Mouse (Mus musculus) intestine, embryonic 16.5 days (tissue): ENCODE results near the gene Mast4. TPM values are rescaled to one million over a fixed set of nuclear protein-coding genes. Genes with fewer than 3 reads are reported as not detected.
A peak's percentile ranks its signal among the peaks of the same experiment; 100 is the strongest.

Experiments
- ATAC-seq: fragments of 200-750 bp; cut with Nextera tagmentation; 2 replicates; pipeline ENCODE4 v1.8.0; 2017; ENCODE audit warnings: moderate TSS enrichment, moderate library complexity
- H3K27ac ChIP-seq: fragments of 300-500 bp; sonication (generic); 2 replicates; pipeline ENCODE4 v1.5.1; 2014; ENCODE audit warnings: mild to moderate bottlenecking, low read length
- H3K27me3 ChIP-seq: fragments of 300-500 bp; sonication (generic); replicated peaks from 2 replicates; pipeline ENCODE4 v1.6.1; 2014; ENCODE audit warnings: low read length, control low read depth, mixed read lengths; ENCODE audit not compliant: control insufficient read depth, insufficient read depth
- H3K36me3 ChIP-seq: fragments of 300-500 bp; sonication (generic); 2 replicates; pipeline ENCODE4 v1.6.1; 2014; ENCODE audit warnings: low read length, control low read depth; ENCODE audit not compliant: control insufficient read depth, insufficient read depth
- H3K4me1 ChIP-seq: fragments of 300-500 bp; sonication (generic); 2 replicates; pipeline ENCODE4 v1.6.1; 2014; ENCODE audit warnings: low read length, control low read depth, mixed read lengths; ENCODE audit not compliant: control insufficient read depth, insufficient read depth
- H3K4me2 ChIP-seq: fragments of 300-500 bp; sonication (generic); 2 replicates; pipeline ENCODE4 v1.6.1; 2014; ENCODE audit warnings: low read depth, low read length, control low read depth
- H3K4me3 ChIP-seq: fragments of 300-500 bp; sonication (generic); 2 replicates; pipeline ENCODE4 v1.5.1; 2014; ENCODE audit warnings: mild to moderate bottlenecking, low read length
- H3K9ac ChIP-seq: fragments of 300-500 bp; sonication (generic); 2 replicates; pipeline ENCODE4 v1.6.1; 2014; ENCODE audit warnings: low read depth, low read length
- H3K9me3 ChIP-seq: fragments of 300-500 bp; sonication (generic); 2 replicates; pipeline ENCODE4 v1.6.1; 2016; ENCODE audit warnings: low read length, control low read depth; ENCODE audit not compliant: control insufficient read depth
- WGBS: fragments of 180-500 bp; shearing (Covaris S2); extraction: QIAGEN DNeasy Blood & Tissue Kit; methylation state at CpG from one replicate; pipeline ENCODE4 v1.1.7; 2014; 5-methylcytosine and 5-hydroxymethylcytosine counted together
- polyA plus RNA-seq: library from polyadenylated mRNA; unstranded; fragments of >200 nt; fragmentation: Nextera tagmentation; extraction: Ambion mirVana; gene quantifications from 2 replicates; pipeline ENCODE4 v1.2.1, GENCODE M21; 2015

The Mast4 gene
- polyA plus RNA-seq, 1 experiment from 2014 or later: 15.1 TPM

DNA sequence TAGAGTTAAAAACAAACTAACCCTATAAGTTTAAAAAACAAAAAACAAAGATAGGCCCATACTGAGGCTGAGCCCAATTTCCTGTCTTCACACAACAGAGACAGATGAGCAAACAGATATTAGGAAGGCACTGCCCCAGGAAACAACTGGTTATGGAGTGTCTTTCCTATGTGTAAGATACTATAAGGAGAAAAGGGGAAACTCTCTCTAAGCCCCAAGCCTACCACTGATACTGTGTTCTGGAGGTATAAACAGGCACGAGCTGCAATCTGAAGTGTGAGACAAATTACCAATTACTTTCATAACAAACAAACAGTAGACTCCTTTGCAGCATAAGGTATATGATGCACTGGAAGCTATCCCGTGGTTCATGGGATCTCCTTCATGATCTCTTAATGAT is 471.9 kb downstream of the Mast4 start:
- Histone ChIP-seq H3K9me3 (no peaks in the 10 kb centered on the region), H3K4me2 (no peak overlapping the region), H3K9ac (no peak overlapping the region), H3K36me3 (no peaks in the 10 kb centered on the region), H3K27ac (no peak overlapping the region), H3K4me3 (no peak overlapping the region), H3K27me3 (no peaks in the 10 kb centered on the region), H3K4me1 (peaks cover 17% of the 10 kb centered on the region)
- no peak for ATAC-seq
- whole genome bisulfite sequencing: 66% methylated on average over 2 of the region's 2 CpGs

DNA sequence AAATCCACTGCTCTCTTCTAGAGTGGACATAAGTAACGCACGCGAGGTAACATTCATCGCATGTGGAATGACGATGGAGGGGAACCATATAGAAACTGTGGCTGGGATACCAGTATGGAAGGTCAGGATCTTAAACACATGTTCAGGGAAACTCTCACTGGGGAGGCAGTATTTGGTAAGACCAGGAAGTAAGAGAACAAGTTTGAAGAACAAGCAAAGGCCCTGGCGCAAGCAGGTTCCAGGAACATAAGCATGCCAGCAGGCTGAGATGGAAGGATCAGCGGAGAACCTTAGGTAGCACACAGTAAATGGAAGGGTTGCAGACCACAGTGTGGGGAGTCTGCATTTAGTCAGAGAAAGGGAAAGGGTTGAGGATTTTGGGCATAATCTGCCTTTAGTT is 473.6 kb downstream of the Mast4 start:
- H3K4me1 ChIP-seq: peaks cover 13% of the 10 kb centered on the region
- no peaks in the 10 kb centered on the region for H3K36me3 ChIP-seq
- H3K9me3 ChIP-seq: no peaks in the 10 kb centered on the region
- H3K4me2 ChIP-seq: no peak overlapping the region
- no peak overlapping the region for H3K9ac ChIP-seq
- H3K27ac ChIP-seq: no peak overlapping the region
- 91% methylated on average over 7 of the region's 7 CpGs for WGBS
- H3K4me3 ChIP-seq: no peak overlapping the region
- no peaks in the 10 kb centered on the region for H3K27me3 ChIP-seq
- no peak for ATAC-seq

DNA sequence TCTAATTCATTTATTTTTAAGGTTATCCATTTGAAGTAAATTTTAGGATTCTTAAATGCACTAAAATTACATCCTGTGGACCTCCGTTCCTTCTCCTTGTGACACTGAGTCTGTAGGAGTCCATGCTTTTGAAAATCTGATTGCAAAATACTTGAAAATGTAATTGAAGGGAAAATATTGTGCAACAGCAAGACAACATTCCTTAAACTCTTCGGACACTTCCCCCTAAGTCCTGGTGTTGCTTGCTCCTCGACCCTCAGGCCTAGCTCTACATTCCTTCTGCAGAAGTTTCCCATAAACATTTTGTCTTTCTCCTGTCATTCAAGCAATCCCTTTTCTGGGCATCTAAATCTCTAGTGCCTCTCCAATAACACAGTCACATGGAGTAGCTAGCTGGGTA is 474.2 kb downstream of the Mast4 start:
- Histone ChIP-seq H3K4me2 (no peak overlapping the region), H3K36me3 (no peaks in the 10 kb centered on the region), H3K9ac (no peak overlapping the region), H3K27me3 (no peaks in the 10 kb centered on the region), H3K4me3 (no peak overlapping the region), H3K9me3 (no peaks in the 10 kb centered on the region), H3K27ac (no peak overlapping the region), H3K4me1 (peaks cover 10% of the 10 kb centered on the region)
- WGBS: 51% methylated on average over 3 of the region's 3 CpGs
- ATAC-seq: no peak

DNA sequence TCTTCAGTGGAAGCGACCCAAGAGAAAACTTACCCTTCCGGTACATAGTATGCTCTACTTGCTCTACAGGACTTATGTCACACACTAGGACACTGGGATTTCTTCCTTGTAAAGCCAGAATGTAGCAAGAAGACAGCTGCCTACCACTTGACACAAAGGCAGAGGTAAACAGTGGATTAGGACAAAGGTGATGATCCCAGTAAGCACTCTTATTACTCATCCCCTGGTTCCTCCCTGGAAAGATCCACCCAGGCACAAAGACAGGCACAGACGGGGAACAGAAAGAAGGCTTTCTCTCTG is 476.8 kb downstream of the Mast4 start:
- no peak overlapping the region for H3K4me2 ChIP-seq
- H3K9ac ChIP-seq: no peak overlapping the region
- WGBS: 57% methylated on average over 3 of the region's 3 CpGs
- H3K27ac ChIP-seq: no peak overlapping the region
- no peaks in the 10 kb centered on the region for H3K9me3 ChIP-seq
- no peaks in the 10 kb centered on the region for H3K36me3 ChIP-seq
- peaks cover 8% of the 10 kb centered on the region for H3K4me1 ChIP-seq
- 0 out of 2 replicates have a peak, but pooled peaks have one; percentile 19 for ATAC-seq
- no peak overlapping the region for H3K4me3 ChIP-seq
- H3K27me3 ChIP-seq: no peaks in the 10 kb centered on the region

DNA sequence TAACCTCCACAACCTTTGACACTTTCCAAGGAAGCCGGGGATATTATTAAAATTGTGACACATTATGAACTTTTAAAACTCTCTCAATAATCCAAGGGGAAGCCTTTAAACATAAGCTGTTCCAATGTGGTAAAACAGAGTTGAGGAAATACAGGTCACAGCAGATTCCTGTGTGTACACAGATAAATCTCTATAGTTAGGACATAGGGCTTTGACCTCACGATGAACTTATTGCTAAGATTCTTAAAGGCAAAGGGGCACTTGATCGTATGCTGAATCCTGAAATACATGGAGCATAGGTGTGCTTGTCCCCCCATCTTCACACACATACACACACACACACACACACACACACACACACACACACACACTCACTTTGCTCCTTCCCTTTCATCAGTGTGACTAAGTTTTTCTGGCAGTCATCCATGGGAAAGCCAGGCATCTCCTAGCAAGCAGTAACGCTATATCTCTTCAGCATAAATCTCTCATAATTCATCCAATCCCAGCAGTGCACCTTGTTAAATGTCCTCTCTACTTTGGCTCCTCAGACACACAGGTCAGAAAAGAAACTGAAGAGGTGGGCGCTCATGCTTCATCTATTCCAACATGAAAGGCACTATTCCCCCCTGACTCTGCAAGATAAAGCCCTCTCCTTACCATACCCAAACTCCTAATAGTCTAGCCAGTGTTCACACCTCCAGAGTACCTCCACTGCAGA is 477.3 kb downstream of the Mast4 start:
- Histone ChIP-seq H3K27me3 (no peaks in the 10 kb centered on the region), H3K4me3 (no peak overlapping the region), H3K9ac (no peak overlapping the region), H3K9me3 (no peaks in the 10 kb centered on the region), H3K4me2 (no peak overlapping the region), H3K27ac (no peak overlapping the region), H3K36me3 (no peaks in the 10 kb centered on the region), H3K4me1 (peaks cover 8% of the 10 kb centered on the region)
- WGBS: 48% methylated on average over 5 of the region's 5 CpGs
- ATAC-seq: peak; percentile 43; the same call in 1 of the 2 replicates

DNA sequence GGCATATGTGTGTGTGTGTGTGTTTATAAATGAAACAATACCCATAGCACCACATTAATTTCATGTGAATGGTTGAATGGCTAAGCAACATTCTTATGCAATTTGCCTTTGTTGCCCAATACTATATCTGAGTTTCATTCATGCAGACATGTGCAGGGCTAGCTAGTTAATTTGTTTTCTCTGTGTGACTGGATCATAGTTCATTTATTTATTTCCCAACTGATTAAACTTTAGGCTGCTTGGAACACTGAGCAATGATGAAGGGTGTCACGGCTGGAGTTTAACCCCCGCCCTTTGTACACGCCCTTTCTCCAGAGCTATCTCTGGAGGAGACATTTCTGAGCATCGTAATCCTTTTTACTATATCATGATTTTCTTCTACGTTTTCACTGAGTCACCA is 481.4 kb downstream of the Mast4 start:
- H3K27me3 ChIP-seq: no peaks in the 10 kb centered on the region
- ATAC-seq: peak; percentile 33; the same call in 1 of the 2 replicates

DNA sequence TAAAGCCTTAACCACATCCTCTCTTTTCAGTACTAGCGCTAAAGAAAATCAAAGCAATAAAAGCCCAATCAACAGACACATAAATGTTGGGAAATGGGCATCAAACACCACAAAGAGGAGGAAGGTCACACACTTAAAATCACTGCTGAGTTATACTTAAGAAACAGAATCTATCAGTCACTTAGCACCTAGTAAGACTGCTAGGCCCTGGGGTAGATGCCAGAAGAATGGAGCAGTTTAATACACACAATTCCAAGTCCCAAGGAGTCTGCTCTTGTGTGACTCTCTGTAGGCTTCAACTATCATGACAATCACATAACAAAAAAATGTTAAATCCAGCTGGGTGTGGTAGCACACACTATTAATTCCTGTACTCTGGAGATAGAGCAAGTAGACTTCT is 483.0 kb downstream of the Mast4 start:
- Histone ChIP-seq H3K4me1 (no peaks in the 10 kb centered on the region; the same call in 1 of the 2 replicates), H3K27me3 (no peaks in the 10 kb centered on the region), H3K4me2 (no peak overlapping the region), H3K9ac (no peak overlapping the region), H3K4me3 (no peak overlapping the region), H3K9me3 (no peaks in the 10 kb centered on the region), H3K27ac (no peak overlapping the region), H3K36me3 (no peaks in the 10 kb centered on the region)
- ATAC-seq: no peak
- WGBS: 92% methylated on average over 1 of the region's 1 CpGs

More for the DNA sequence above, 481.4 kb downstream of the Mast4 start:
- peaks cover 8% of the 10 kb centered on the region for H3K4me1 ChIP-seq
- H3K27ac ChIP-seq: no peak overlapping the region
- no peak overlapping the region for H3K4me2 ChIP-seq
- no peaks in the 10 kb centered on the region for H3K9me3 ChIP-seq
- 71% methylated on average over 5 of the region's 5 CpGs for WGBS
- no peak overlapping the region for H3K9ac ChIP-seq
- H3K36me3 ChIP-seq: no peaks in the 10 kb centered on the region
- H3K4me3 ChIP-seq: no peak overlapping the region

DNA sequence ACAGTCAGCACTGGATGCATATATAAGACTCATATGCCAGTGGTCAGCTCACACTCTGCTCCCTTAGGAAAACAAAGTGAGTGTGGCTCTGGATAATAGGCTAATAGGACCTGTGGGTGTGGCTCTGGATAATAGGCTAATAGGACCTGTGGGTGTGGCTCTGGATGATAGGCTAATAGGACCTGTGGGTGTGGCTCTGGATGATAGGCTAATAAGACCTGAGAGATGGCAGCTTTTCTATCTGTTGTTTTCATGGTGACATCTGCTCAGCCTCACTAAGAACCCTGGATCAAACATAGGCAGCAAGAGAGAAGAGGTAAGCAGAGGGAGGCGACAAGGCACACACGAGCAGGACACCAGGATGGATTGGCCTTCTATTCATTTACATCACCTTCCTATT is 483.7 kb downstream of the Mast4 start:
- no peak for ATAC-seq
- H3K27ac ChIP-seq: no peak overlapping the region
- no peak overlapping the region for H3K4me2 ChIP-seq
- H3K36me3 ChIP-seq: no peaks in the 10 kb centered on the region
- H3K27me3 ChIP-seq: no peaks in the 10 kb centered on the region
- 71% methylated on average over 2 of the region's 2 CpGs for WGBS
- H3K4me3 ChIP-seq: no peak overlapping the region
- H3K9ac ChIP-seq: no peak overlapping the region
- H3K4me1 ChIP-seq: no peaks in the 10 kb centered on the region; the same call in 1 of the 2 replicates
- no peaks in the 10 kb centered on the region for H3K9me3 ChIP-seq

DNA sequence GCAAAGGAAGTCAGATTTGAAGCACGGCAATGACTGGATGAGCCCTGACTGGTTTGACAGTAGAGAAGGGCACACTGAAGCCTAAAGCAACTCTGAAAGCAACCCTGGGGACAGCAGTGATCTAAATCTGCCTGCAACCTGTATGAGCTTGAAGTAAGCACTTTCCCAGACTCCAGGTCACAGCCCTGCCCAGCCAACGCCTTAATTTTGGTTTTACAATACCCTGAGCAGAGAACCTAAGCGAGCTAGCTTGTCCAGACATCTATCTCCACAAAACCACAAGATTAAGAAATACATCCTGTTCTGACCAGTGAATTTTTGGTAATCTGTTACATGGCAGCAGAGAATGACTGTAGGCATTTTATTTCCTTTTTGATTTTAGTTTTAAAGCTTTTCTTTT is 485.2 kb downstream of the Mast4 start:
- 62% methylated on average over 3 of the region's 3 CpGs for WGBS
- Histone ChIP-seq H3K4me2 (no peak overlapping the region), H3K27me3 (no peaks in the 10 kb centered on the region), H3K4me1 (peaks cover 3% of the 10 kb centered on the region; the same call in 1 of the 2 replicates), H3K36me3 (no peaks in the 10 kb centered on the region), H3K27ac (no peak overlapping the region), H3K9ac (no peak overlapping the region), H3K9me3 (no peaks in the 10 kb centered on the region), H3K4me3 (no peak overlapping the region)
- no peak for ATAC-seq

DNA sequence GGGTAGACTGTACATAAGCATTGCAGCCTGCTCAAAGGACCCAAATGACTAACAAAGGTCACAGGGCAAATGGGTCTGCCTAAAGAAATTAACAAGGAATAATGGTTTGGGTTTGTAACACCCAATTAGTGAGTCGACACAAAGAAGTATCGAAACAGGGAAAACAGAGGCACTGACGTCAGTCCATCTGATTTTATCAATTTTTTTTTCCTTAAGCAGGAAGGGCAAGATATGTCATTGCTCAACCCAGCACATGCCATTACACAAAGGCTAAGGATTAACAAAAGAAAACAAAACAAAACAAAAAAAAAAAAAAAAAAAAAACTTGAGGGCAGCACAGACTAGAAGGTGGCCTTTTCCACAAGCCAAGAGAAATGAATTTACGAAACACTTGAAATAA is 487.8 kb downstream of the Mast4 start:
- no peak for ATAC-seq
- peaks cover 10% of the 10 kb centered on the region for H3K4me1 ChIP-seq
- H3K9me3 ChIP-seq: no peaks in the 10 kb centered on the region
- no peaks in the 10 kb centered on the region for H3K36me3 ChIP-seq
- no peak overlapping the region for H3K27ac ChIP-seq
- no peaks in the 10 kb centered on the region for H3K27me3 ChIP-seq
- no peak overlapping the region for H3K9ac ChIP-seq
- 86% methylated on average over 4 of the region's 4 CpGs for WGBS
- no peak overlapping the region for H3K4me2 ChIP-seq
- no peak overlapping the region for H3K4me3 ChIP-seq
